Mouse (Mus musculus) bone marrow macrophage, adult 2 months (primary cell): ENCODE data around the gene Meltf. TPM values are rescaled to one million over a fixed set of nuclear protein-coding genes. Genes with fewer than 3 reads are reported as not detected.
A peak's percentile ranks its signal among the peaks of the same experiment; 100 is the strongest.

Experiments used
- H3K27ac ChIP-seq: 2 replicates; pipeline ENCODE4 v1.5.1; 2012; ENCODE audit warnings: low read depth, low read length; ENCODE audit not compliant: insufficient read depth
- H3K4me1 ChIP-seq: 2 replicates; pipeline ENCODE4 v1.6.1; 2012; ENCODE audit warnings: low read length; ENCODE audit not compliant: control insufficient read depth, insufficient read depth
- H3K4me3 ChIP-seq: 2 replicates; pipeline ENCODE4 v1.5.1; 2012; ENCODE audit warnings: mild to moderate bottlenecking, low read length, moderate library complexity; ENCODE audit not compliant: insufficient read depth
- CTCF ChIP-seq: IDR thresholded peaks from 2 replicates; pipeline ENCODE4 v1.5.1; 2012; ENCODE audit warnings: low read depth, mild to moderate bottlenecking, low read length, moderate library complexity
- POLR2A ChIP-seq: IDR thresholded peaks from 2 replicates; pipeline ENCODE4 v1.6.1; 2012; ENCODE audit warnings: mild to moderate bottlenecking, low read depth, low read length, borderline replicate concordance
- polyA plus RNA-seq: library from polyadenylated mRNA; stranded (reverse); fragments of >200 nt; gene quantifications from 2 replicates; pipeline ENCODE4 v1.2.4, GENCODE M21; 2012; ENCODE audit not compliant: missing spikeins, insufficient read depth, insufficient read length

Meltf gene
- polyA plus RNA-seq, 1 experiment = not detected

- Histone ChIP-seq H3K4me3 (no peak overlapping the region), H3K27ac (no peak overlapping the region), H3K4me1 (no peaks in the 10 kb centered on the region)
- TF ChIP-seq CTCF = no peak
- TF ChIP-seq POLR2A = no peak
Measured at GRCm38 (mm10) chr16:31893396-31894141, 15.0 kb downstream of the Meltf start.

- H3K27ac ChIP-seq = no peak overlapping the region
- H3K4me3 ChIP-seq = no peak overlapping the region
- H3K4me1 ChIP-seq = no peaks in the 10 kb centered on the region
- TF ChIP-seq CTCF (no peak), POLR2A (no peak)
Measured at GRCm38 (mm10) chr16:31896971-31897774, 18.6 kb downstream of the Meltf start.

- Histone ChIP-seq H3K4me1 (no peaks in the 10 kb centered on the region), H3K27ac (no peak overlapping the region), H3K4me3 (no peak overlapping the region)
- TF ChIP-seq CTCF = no peak
- no peak for TF ChIP-seq POLR2A
Measured at GRCm38 (mm10) chr16:31898546-31899326, 20.1 kb downstream of the Meltf start.

- TF ChIP-seq CTCF (no peak), POLR2A (no peak)
- Histone ChIP-seq H3K4me1 (no peaks in the 10 kb centered on the region), H3K27ac (no peak overlapping the region), H3K4me3 (no peak overlapping the region)
Measured at GRCm38 (mm10) chr16:31901886-31902285, 23.3 kb downstream of the Meltf start.

GRCm38 (mm10) chr16:31903239-31903638 lies 24.6 kb downstream of the Meltf start:
- Histone ChIP-seq H3K27ac (no peak overlapping the region), H3K4me3 (no peak overlapping the region), H3K4me1 (no peaks in the 10 kb centered on the region)
- TF ChIP-seq POLR2A (no peak), CTCF (no peak)

- TF ChIP-seq CTCF (peak; percentile 71), POLR2A (no peak)
- Histone ChIP-seq H3K27ac (no peak overlapping the region), H3K4me1 (no peaks in the 10 kb centered on the region), H3K4me3 (no peak overlapping the region)
Measured at GRCm38 (mm10) chr16:31905331-31905730, 26.7 kb downstream of the Meltf start.

GRCm38 (mm10) chr16:31905891-31906825 lies 27.5 kb downstream of the Meltf start:
- no peak for TF ChIP-seq CTCF
- no peak for TF ChIP-seq POLR2A
- Histone ChIP-seq H3K4me3 (peak overlapping the region; percentile 46; the same call in 1 of the 2 replicates), H3K4me1 (no peaks in the 10 kb centered on the region), H3K27ac (no peak overlapping the region)

- peak overlapping the region; percentile 46; the same call in 1 of the 2 replicates for H3K4me3 ChIP-seq
- H3K4me1 ChIP-seq = no peaks in the 10 kb centered on the region
- TF ChIP-seq POLR2A = no peak
- no peak for TF ChIP-seq CTCF
- H3K27ac ChIP-seq = no peak overlapping the region
Measured at GRCm38 (mm10) chr16:31906896-31907295, 28.3 kb downstream of the Meltf start.

GRCm38 (mm10) chr16:31908959-31909358 lies 30.3 kb downstream of the Meltf start:
- no peak overlapping the region for H3K27ac ChIP-seq
- no peak for TF ChIP-seq POLR2A
- no peak for TF ChIP-seq CTCF
- H3K4me3 ChIP-seq = no peak overlapping the region
- no peaks in the 10 kb centered on the region for H3K4me1 ChIP-seq
